Mouse (Mus musculus) MEL (cell line): ENCODE measurements around the gene Ddhd1. TPM values are rescaled to one million over a fixed set of nuclear protein-coding genes. Genes with fewer than 3 reads are reported as not detected.

ENCODE experiments used
- DNase-seq: peaks from one replicate; pipeline ENCODE4 v3.0.0; 2011; ENCODE audit warnings: low read depth, low spot score
- H3K27ac ChIP-seq: 2 replicates; pipeline ENCODE4 v1.5.1; 2012; ENCODE audit warnings: low read depth, mild to moderate bottlenecking, control low read depth, low read length, moderate library complexity; ENCODE audit not compliant: control insufficient read depth
- H3K27me3 ChIP-seq, 2 experiments: fragments of 150-350 bp in 1 of 2; sonication (generic) in 1 of 2; 2 replicates each; pipeline ENCODE4 v1.6.1; 2012; ENCODE audit warnings: low read length in 2 of 2, mild to moderate bottlenecking in 2 of 2, improper control_type of control experiment in 1 of 2, moderate library complexity in 1 of 2; ENCODE audit not compliant: insufficient read depth in 2 of 2, control insufficient read depth in 1 of 2
- H3K36me3 ChIP-seq, 2 experiments: 2 replicates each; pipeline ENCODE4 v1.6.1; 2012 to 2014; ENCODE audit warnings: low read length in 2 of 2, improper control_type of control experiment in 1 of 2, inconsistent platforms in 1 of 2, mild to moderate bottlenecking in 1 of 2; ENCODE audit not compliant: insufficient read depth in 2 of 2, control insufficient read depth in 1 of 2
- H3K4me1 ChIP-seq, 2 experiments: fragments of 150-350 bp in 1 of 2; sonication (generic) in 1 of 2; 2 replicates each; pipeline ENCODE4 v1.6.1; 2012; ENCODE audit warnings: low read length in 2 of 2, improper control_type of control experiment in 1 of 2, mild to moderate bottlenecking in 1 of 2; ENCODE audit not compliant: insufficient read depth in 2 of 2, control insufficient read depth in 1 of 2
- H3K4me3 ChIP-seq, 2 experiments: fragments of 150-350 bp in 1 of 2; sonication (generic) in 1 of 2; 2 replicates each; pipeline ENCODE4 v1.5.1; 2012; ENCODE audit warnings: low read depth in 2 of 2, low read length in 2 of 2, mild to moderate bottlenecking in 2 of 2, moderate library complexity in 2 of 2, control low read depth in 1 of 2, improper control_type of control experiment in 1 of 2; ENCODE audit not compliant: control insufficient read depth in 1 of 2, insufficient read depth in 1 of 2
- H3K79me2 ChIP-seq: 2 replicates; pipeline ENCODE4 v1.6.1; 2012; ENCODE audit warnings: mild to moderate bottlenecking, low read length, moderate library complexity; ENCODE audit not compliant: control insufficient read depth, poor library complexity, insufficient read depth
- H3K9ac ChIP-seq: 2 replicates; pipeline ENCODE4 v1.6.1; 2012; ENCODE audit warnings: low read depth, mild to moderate bottlenecking, control low read depth, low read length, moderate library complexity; ENCODE audit not compliant: control insufficient read depth, poor library complexity, severe bottlenecking
- H3K9me3 ChIP-seq: fragments of 150-350 bp; sonication (generic); replicated peaks from 2 replicates; pipeline ENCODE4 v1.6.1; 2012; ENCODE audit warnings: mild to moderate bottlenecking, low read length, improper control_type of control experiment, moderate library complexity; ENCODE audit not compliant: insufficient read depth
- BHLHE40 ChIP-seq: IDR thresholded peaks from 2 replicates; pipeline ENCODE4 v1.6.1; 2012; ENCODE audit warnings: low read depth, mild to moderate bottlenecking, inconsistent platforms, low read length, improper control_type of control experiment, borderline replicate concordance
- CHD1 ChIP-seq: IDR thresholded peaks from 2 replicates; pipeline ENCODE4 v1.6.1; 2012; ENCODE audit warnings: low read depth, mild to moderate bottlenecking, inconsistent platforms, low read length, improper control_type of control experiment
- CHD2 ChIP-seq: IDR thresholded peaks from 2 replicates; pipeline ENCODE4 v1.6.1; 2011; ENCODE audit warnings: low read length, improper control_type of control experiment
- CTCF ChIP-seq, 3 experiments: IDR thresholded peaks in 2 of 3; conservative IDR thresholded peaks in 1 of 3; 2 replicates each; pipeline ENCODE4 v1.5.1; 2011 to 2012; ENCODE audit warnings: low read length in 3 of 3, low read depth in 2 of 3, mild to moderate bottlenecking in 2 of 3, improper control_type of control experiment in 1 of 3, inconsistent platforms in 1 of 3, mixed read lengths in 1 of 3, moderate library complexity in 1 of 3; ENCODE audit not compliant: control insufficient read depth in 1 of 3, insufficient read depth in 1 of 3, poor library complexity in 1 of 3, severe bottlenecking in 1 of 3
- ELF1 ChIP-seq: IDR thresholded peaks from 2 replicates; pipeline ENCODE4 v1.6.1; 2014; ENCODE audit warnings: low read depth, mild to moderate bottlenecking, inconsistent platforms, low read length, improper control_type of control experiment, moderate library complexity
- GABPA ChIP-seq: IDR thresholded peaks from 2 replicates; pipeline ENCODE4 v1.6.1; 2012; ENCODE audit warnings: low read depth, mild to moderate bottlenecking, inconsistent platforms, low read length, improper control_type of control experiment, moderate library complexity
- GATA1 ChIP-seq: IDR thresholded peaks from 2 replicates; pipeline ENCODE4 v1.6.1; 2011; ENCODE audit warnings: low read depth, low read length, improper control_type of control experiment
- KAT2A ChIP-seq: conservative IDR thresholded peaks from 2 replicates; pipeline ENCODE4 v1.6.1; 2012; ENCODE audit warnings: low read depth, low read length, improper control_type of control experiment, inconsistent platforms
- MAX ChIP-seq: IDR thresholded peaks from 2 replicates; pipeline ENCODE4 v1.6.1; 2011; ENCODE audit warnings: low read length, improper control_type of control experiment
- MAZ ChIP-seq: IDR thresholded peaks from 2 replicates; pipeline ENCODE4 v1.6.1; 2012; ENCODE audit warnings: low read depth, mild to moderate bottlenecking, inconsistent platforms, low read length, improper control_type of control experiment
- MEF2A ChIP-seq: IDR thresholded peaks from 2 replicates; pipeline ENCODE4 v1.6.1; 2014; ENCODE audit warnings: low read depth, mild to moderate bottlenecking, inconsistent platforms, low read length, improper control_type of control experiment; ENCODE audit not compliant: poor library complexity, insufficient replicate concordance, severe bottlenecking; ENCODE audit errors: extremely low read depth
- MXI1 ChIP-seq: IDR thresholded peaks from 2 replicates; pipeline ENCODE4 v1.6.1; 2011; ENCODE audit warnings: mild to moderate bottlenecking, low read depth, low read length, improper control_type of control experiment
- MYB ChIP-seq: IDR thresholded peaks from 2 replicates; pipeline ENCODE4 v1.6.1; 2011; ENCODE audit warnings: mild to moderate bottlenecking, low read depth, low read length, improper control_type of control experiment
- NELFE ChIP-seq: IDR thresholded peaks from 2 replicates; pipeline ENCODE4 v1.6.1; 2011; ENCODE audit warnings: low read depth, low read length, improper control_type of control experiment
- POLR2A ChIP-seq, 2 experiments: IDR thresholded peaks; 2 replicates each; pipeline ENCODE4 v1.6.1; 2011 to 2012; ENCODE audit warnings: low read length in 2 of 2, mild to moderate bottlenecking in 2 of 2, control low read depth in 1 of 2, improper control_type of control experiment in 1 of 2, low read depth in 1 of 2, moderate library complexity in 1 of 2; ENCODE audit not compliant: control insufficient read depth in 1 of 2, insufficient read depth in 1 of 2, poor library complexity in 1 of 2
- POLR2AphosphoS2 ChIP-seq: IDR thresholded peaks from 2 replicates; pipeline ENCODE4 v1.6.1; 2011; ENCODE audit warnings: low read length, improper control_type of control experiment
- SMC3 ChIP-seq: IDR thresholded peaks from 2 replicates; pipeline ENCODE4 v1.6.1; 2011; ENCODE audit warnings: low read depth, low read length, improper control_type of control experiment
- TAL1 ChIP-seq: IDR thresholded peaks from 2 replicates; pipeline ENCODE4 v1.6.1; 2012; ENCODE audit warnings: mild to moderate bottlenecking, inconsistent platforms, low read length, moderate library complexity, mixed read lengths
- UBTF ChIP-seq: IDR thresholded peaks from 2 replicates; pipeline ENCODE4 v1.6.1; 2012; ENCODE audit warnings: low read depth, mild to moderate bottlenecking, inconsistent platforms, low read length, improper control_type of control experiment, moderate library complexity, borderline replicate concordance; ENCODE audit not compliant: insufficient read depth
- USF1 ChIP-seq: IDR thresholded peaks from 2 replicates; pipeline ENCODE4 v1.6.1; 2014; ENCODE audit warnings: low read depth, mild to moderate bottlenecking, inconsistent platforms, low read length, improper control_type of control experiment, moderate library complexity
- ZKSCAN1 ChIP-seq: IDR thresholded peaks from 2 replicates; pipeline ENCODE4 v1.6.1; 2012; ENCODE audit warnings: low read depth, mild to moderate bottlenecking, inconsistent platforms, low read length, improper control_type of control experiment, moderate library complexity
- ZMIZ1 ChIP-seq: IDR thresholded peaks from 2 replicates; pipeline ENCODE4 v1.6.1; 2012; ENCODE audit warnings: low read depth, mild to moderate bottlenecking, inconsistent platforms, low read length, improper control_type of control experiment, moderate library complexity
- polyA plus RNA-seq, 2 experiments: library from polyadenylated mRNA; stranded (reverse) in 1 of 2; unstranded in 1 of 2; fragments of >175 nt in 1 of 2; fragments of >200 nt in 1 of 2; gene quantifications; 2 replicates each; pipeline versions ENCODE4 v1.2.1 to v1.2.4; 2012; ENCODE audit warnings: low replicate concordance in 2 of 2, low read depth in 1 of 2; ENCODE audit not compliant: insufficient read length in 2 of 2, insufficient read depth in 1 of 2, missing spikeins in 1 of 2
- total RNA-seq: library from RNA; depleted of rRNA; stranded (reverse); fragments of 300-350 nt; gene quantifications from 2 replicates; pipeline ENCODE4 v1.2.3, GENCODE M21; 2012

Gene Ddhd1
- total and polyA plus RNA-seq, 3 experiments, result 9.0 to 14.3 TPM; not detected in 1

DNA sequence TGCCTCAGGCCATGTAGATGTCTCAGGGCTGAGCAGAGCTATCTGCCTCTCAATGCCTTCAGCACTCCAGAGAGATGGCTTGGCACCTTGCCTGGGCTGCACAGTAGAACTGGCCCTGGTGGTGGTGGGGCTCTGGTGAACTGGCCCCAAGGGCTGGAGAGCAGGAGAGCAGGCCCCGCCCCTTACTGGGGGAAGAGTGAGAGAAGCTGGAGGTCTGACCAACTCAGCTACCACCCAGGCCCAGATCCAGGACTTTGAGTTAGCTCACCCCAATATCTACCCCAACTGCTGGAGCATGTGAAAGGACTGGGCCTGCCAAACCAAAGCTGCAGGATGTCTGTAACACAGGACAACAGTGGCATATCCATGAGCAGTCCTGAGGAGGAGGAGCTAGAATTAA is 94.4 kb downstream of the Ddhd1 start (continued):
- TF ChIP-seq UBTF, result no peak
- TF ChIP-seq, all 39 proteins: peak for 0

DNA sequence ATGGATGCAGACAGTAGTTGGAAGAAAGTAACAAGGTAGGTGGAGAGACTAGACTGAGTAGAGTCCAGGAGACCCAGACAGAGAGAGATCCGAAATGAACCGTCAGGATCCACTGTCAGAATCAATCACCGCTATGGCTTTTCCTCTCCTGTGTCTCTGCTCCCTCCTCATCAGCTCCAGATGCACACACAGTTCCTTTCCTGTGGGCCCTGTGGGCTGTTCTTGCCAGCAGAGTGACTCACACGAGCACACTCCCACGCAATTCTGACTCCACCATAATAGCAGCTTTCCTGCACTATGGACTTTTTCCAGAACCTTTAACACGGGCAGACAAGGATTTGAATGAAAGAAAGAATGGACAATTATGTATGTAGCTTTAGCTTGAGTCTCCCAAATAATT is 96.3 kb downstream of the Ddhd1 start:
- H3K79me2 ChIP-seq, result no peaks in the 10 kb centered on the region
- H3K27ac ChIP-seq, result no peak overlapping the region
- no peaks in the 10 kb centered on the region for H3K9me3 ChIP-seq
- DNase-seq, result no peak
- H3K9ac ChIP-seq, result no peak overlapping the region
- TF ChIP-seq MYB, result no peak
- no peak for TF ChIP-seq POLR2AphosphoS2
- TF ChIP-seq ZKSCAN1, result no peak
- TF ChIP-seq MAZ, result no peak
- no peak for TF ChIP-seq GATA1
- no peaks in the 10 kb centered on the region for H3K27me3 ChIP-seq
- H3K36me3 ChIP-seq, result no peaks in the 10 kb centered on the region
- no peak overlapping the region for H3K4me3 ChIP-seq
- H3K4me1 ChIP-seq, result no peaks in the 10 kb centered on the region

DNA sequence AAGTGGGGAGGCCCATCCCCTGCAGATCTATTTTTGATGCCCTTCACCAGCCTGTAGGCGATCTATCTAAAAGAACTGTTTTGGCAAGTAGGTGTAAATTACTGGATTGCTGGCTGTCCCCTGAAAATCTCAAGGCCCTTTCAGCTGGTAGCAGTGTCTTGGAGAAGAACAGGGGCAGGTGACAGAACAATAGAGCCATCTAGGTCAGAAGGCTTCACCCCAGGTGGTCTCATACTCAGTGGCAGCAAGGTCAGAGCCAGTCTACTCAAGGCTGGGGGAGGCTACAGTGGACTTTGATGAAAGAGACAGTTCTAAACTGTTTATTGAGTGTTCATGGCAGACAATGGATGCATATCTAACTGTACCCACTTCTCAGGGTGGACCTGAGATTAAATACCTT is 98.9 kb downstream of the Ddhd1 start:
- Histone ChIP-seq H3K27ac (no peak overlapping the region), H3K9me3 (no peaks in the 10 kb centered on the region), H3K36me3 (no peaks in the 10 kb centered on the region), H3K27me3 (no peaks in the 10 kb centered on the region), H3K9ac (no peak overlapping the region)
- DNase-seq, result no peak
- no peak for TF ChIP-seq ZKSCAN1
- no peak for TF ChIP-seq BHLHE40
- TF ChIP-seq MXI1, result no peak
- TF ChIP-seq MAX, result no peak
- no peak for TF ChIP-seq CHD1
- TF ChIP-seq CHD2, result no peak
- TF ChIP-seq, all 39 proteins: peak for 0
- H3K79me2 ChIP-seq, result no peaks in the 10 kb centered on the region
- H3K4me3 ChIP-seq, result no peak overlapping the region
- H3K4me1 ChIP-seq, result no peaks in the 10 kb centered on the region

DNA sequence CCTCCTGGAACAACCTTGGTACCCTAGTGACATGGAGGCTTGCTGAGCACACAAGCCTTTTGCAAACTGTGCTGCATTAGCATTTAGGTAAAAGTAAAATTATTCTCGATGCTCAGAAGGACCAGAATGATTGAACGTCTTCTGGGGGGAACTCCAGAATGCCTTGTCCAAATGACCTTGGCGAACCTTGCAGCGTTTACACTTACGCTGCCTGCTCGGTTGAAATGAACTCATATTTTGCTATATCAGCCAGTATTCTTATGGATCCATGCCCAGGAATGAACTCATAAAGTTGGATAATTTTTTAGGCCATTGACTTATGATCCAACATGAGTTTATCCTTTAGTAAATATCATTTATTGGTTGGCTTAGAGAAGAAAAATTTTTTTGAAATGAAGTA is 103.6 kb downstream of the Ddhd1 start:
- Histone ChIP-seq H3K9me3 (no peaks in the 10 kb centered on the region), H3K79me2 (no peaks in the 10 kb centered on the region), H3K9ac (no peak overlapping the region), H3K4me1 (no peaks in the 10 kb centered on the region), H3K4me3 (no peak overlapping the region), H3K27ac (no peak overlapping the region), H3K36me3 (no peaks in the 10 kb centered on the region), H3K27me3 (no peaks in the 10 kb centered on the region)
- DNase-seq, result no peak
- TF ChIP-seq ZMIZ1 (no peak), USF1 (no peak), TAL1 (no peak), MEF2A (no peak), ELF1 (no peak), CTCF (IDR thresholded peaks at IDR 0.05 in 2 of 3, conservative IDR thresholded peaks at IDR 0.05 in 1 of 3; ENCODE audit: control insufficient read depth in 1 of 3, insufficient read depth in 1 of 3, low read depth in 2 of 3, low read length in 3 of 3, poor library complexity in 1 of 3, severe bottlenecking in 1 of 3) (no peak), POLR2AphosphoS2 (no peak), GATA1 (no peak), SMC3 (no peak), CHD2 (no peak), POLR2A (IDR thresholded peaks at IDR 0.05; ENCODE audit: control insufficient read depth in 1 of 2, insufficient read depth in 1 of 2, low read depth in 1 of 2, low read length in 2 of 2, poor library complexity in 1 of 2) (no peak), BHLHE40 (no peak), MYB (no peak), NELFE (no peak), GABPA (no peak), MXI1 (no peak), KAT2A (no peak), MAZ (no peak)
